Mouse (Mus musculus) heart, embryonic 13.5 days (tissue): Measurements from ENCODE around the gene Nkapl. TPM values are rescaled to one million over a fixed set of nuclear protein-coding genes. Genes with fewer than 3 reads are reported as not detected.
"Not testable (repeated sequence)": the region's sequence is repeated elsewhere in the genome, so short reads cannot be mapped to it uniquely, and the experiment has no call there.

ENCODE experiments used
- ATAC-seq: fragments of 200-750 bp; cut with Nextera tagmentation; 2 replicates; pipeline ENCODE4 v1.8.0; 2017; ENCODE audit warnings: moderate TSS enrichment; ENCODE audit not compliant: insufficient number of reproducible peaks, low FRiP score, low TSS enrichment; ENCODE audit errors: extremely low read depth
- H3K27ac ChIP-seq: fragments of 300-500 bp; sonication (generic); replicated peaks from 2 replicates; pipeline ENCODE4 v1.5.1; 2015; ENCODE audit warnings: moderate library complexity, mild to moderate bottlenecking, inconsistent platforms
- H3K27me3 ChIP-seq: fragments of 300-500 bp; sonication (generic); replicated peaks from 2 replicates; pipeline ENCODE4 v1.6.1; 2015; ENCODE audit warnings: mild to moderate bottlenecking, inconsistent platforms
- H3K36me3 ChIP-seq: fragments of 300-500 bp; sonication (generic); 2 replicates; pipeline ENCODE4 v1.6.1; 2015; ENCODE audit warnings: mild to moderate bottlenecking, inconsistent platforms
- H3K4me1 ChIP-seq: fragments of 300-500 bp; sonication (generic); 2 replicates; pipeline ENCODE4 v1.6.1; 2015; ENCODE audit warnings: inconsistent platforms
- H3K4me2 ChIP-seq: fragments of 300-500 bp; sonication (generic); 2 replicates; pipeline ENCODE4 v1.6.1; 2015; ENCODE audit warnings: inconsistent platforms, mild to moderate bottlenecking, moderate library complexity
- H3K4me3 ChIP-seq: fragments of 300-500 bp; sonication (generic); 2 replicates; pipeline ENCODE4 v1.5.1; 2015; ENCODE audit warnings: moderate library complexity, mild to moderate bottlenecking, inconsistent platforms
- H3K9ac ChIP-seq: fragments of 300-500 bp; sonication (generic); 2 replicates; pipeline ENCODE4 v1.6.1; 2015; ENCODE audit warnings: inconsistent platforms, mild to moderate bottlenecking, moderate library complexity
- H3K9me3 ChIP-seq: fragments of 300-500 bp; sonication (generic); 2 replicates; pipeline ENCODE4 v1.6.1; 2016; ENCODE audit warnings: inconsistent platforms
- WGBS: fragments of 180-500 bp; shearing (Covaris S2); methylation state at CpG from one replicate; pipeline ENCODE4 v1.1.7; 2015; ENCODE audit warnings: mixed read lengths; 5-methylcytosine and 5-hydroxymethylcytosine counted together
- polyA plus RNA-seq: library from polyadenylated mRNA; unstranded; fragments of >200 nt; fragmentation: Nextera tagmentation; extraction: Ambion mirVana; gene quantifications from 2 replicates; pipeline ENCODE4 v1.2.1, GENCODE M21; 2015

Nkapl gene
- polyA plus RNA-seq, 1 experiment from 2014 or later: 2.1 TPM

DNA sequence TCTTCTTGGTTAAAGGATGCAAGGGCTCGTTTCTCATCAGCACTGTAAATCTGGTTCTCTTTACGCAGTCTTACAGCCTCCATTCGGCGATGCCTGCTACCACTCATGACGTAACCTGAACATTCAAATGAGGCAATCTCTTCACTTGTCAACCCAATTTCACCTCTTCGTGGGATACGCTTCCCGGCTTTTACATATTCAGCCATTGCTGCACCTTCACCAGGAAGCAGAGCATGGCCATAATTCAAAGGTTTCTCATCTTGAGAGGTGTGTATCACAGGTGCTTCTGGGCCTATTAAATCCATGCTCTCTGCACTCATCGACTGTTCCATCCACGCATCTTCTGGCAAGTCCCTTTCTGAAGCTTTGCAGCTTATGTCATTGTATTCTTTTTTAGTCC is 973 bp downstream of the Nkapl start:
- ATAC-seq: no peak

DNA sequence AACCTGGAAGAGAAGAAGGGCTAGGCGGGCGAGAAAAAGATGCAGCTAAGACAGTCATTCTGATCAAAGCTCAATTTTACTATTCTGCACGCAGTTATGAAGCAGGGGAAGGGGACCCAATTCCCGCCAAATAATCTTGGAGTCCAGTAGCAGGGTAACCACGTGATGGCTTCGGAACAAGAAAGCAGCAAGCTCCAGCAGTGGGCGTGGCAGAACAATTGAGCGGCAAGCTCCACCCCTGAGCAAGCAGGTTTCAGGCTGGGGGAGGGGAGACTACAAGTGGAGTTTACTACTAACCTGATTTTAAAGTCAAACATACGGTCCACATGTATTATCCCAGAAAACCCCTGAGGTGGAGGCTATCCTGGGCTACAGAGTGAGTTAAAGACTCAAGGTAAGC is 5.8 kb downstream of the Nkapl start:
- not testable (repeated sequence) for H3K4me1 ChIP-seq, H3K27me3 ChIP-seq, H3K9me3 ChIP-seq, H3K36me3 ChIP-seq, H3K4me3 ChIP-seq, H3K4me2 ChIP-seq, H3K9ac ChIP-seq, ATAC-seq, H3K27ac ChIP-seq
- 47% methylated on average over 9 of the region's 9 CpGs for WGBS

More for the DNA sequence above, 973 bp downstream of the Nkapl start:
- Histone ChIP-seq H3K4me2 (peak overlapping the region; percentile 84; the same call in 1 of the 2 replicates), H3K27ac (no peak overlapping the region), H3K4me1 (peaks cover 7% of the 10 kb centered on the region), H3K4me3 (no peak overlapping the region), H3K27me3 (no peaks in the 10 kb centered on the region), H3K36me3 (no peaks in the 10 kb centered on the region), H3K9ac (no peak overlapping the region), H3K9me3 (no peaks in the 10 kb centered on the region)
- WGBS: 82% methylated on average over 10 of the region's 10 CpGs

DNA sequence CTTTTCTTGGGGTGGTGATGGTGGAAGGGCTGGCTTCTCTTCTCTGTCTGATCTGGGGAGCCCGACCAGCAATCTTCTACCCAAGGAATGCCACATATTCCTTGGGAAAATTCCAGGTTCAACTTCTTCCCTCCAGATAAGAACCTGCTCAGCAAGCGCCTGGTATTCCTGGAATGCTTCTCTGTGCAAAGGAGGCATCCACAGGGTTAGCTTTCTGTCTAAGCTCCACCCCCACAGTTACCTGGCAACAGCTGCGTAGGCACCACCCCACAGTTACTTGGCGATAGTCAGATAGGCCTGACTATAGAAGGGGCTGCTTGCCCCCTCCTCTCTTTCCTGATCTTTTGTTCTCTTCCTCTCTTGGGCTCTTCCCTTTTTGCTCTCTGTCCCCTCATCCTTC is 12.0 kb downstream of the Nkapl start:
- H3K4me2 ChIP-seq: peak overlapping the region; percentile 7; the same call in 1 of the 2 replicates
- H3K4me1 ChIP-seq: peaks cover 29% of the 10 kb centered on the region
- H3K9me3 ChIP-seq: no peaks in the 10 kb centered on the region
- H3K36me3 ChIP-seq: peaks cover 5% of the 10 kb centered on the region
- no peaks in the 10 kb centered on the region for H3K27me3 ChIP-seq
- H3K9ac ChIP-seq: no peak overlapping the region
- WGBS: 6% methylated on average over 4 of the region's 4 CpGs
- no peak for ATAC-seq
- no peak overlapping the region for H3K4me3 ChIP-seq
- no peak overlapping the region for H3K27ac ChIP-seq

DNA sequence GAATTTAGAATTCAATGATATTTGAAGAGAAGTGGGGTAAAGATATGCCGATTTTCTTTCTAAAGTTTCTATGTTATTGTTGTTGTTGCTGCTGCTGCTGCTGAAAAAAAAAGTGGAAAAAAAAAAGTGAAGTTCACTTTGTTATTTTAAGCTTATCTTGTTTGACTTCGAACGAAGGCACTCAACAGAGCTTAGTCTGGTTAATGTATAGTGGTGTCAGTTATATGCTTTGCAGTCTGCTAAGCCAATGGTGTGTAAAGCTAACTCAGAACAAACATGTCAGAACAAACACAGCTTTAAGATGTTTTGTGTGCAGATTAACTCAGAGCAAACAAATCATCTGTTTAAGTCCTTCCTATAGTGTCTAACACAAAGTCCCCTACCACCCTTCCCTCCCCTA is 14.2 kb downstream of the Nkapl start:
- H3K27me3 ChIP-seq: no peaks in the 10 kb centered on the region
- H3K4me2 ChIP-seq: peak overlapping the region; percentile 85
- H3K4me1 ChIP-seq: peaks cover 34% of the 10 kb centered on the region
- H3K36me3 ChIP-seq: peaks cover 13% of the 10 kb centered on the region
- 48% methylated on average over 3 of the region's 3 CpGs for WGBS
- no peak for ATAC-seq
- no peak overlapping the region for H3K4me3 ChIP-seq
- peak overlapping the region; percentile 79 for H3K27ac ChIP-seq
- H3K9ac ChIP-seq: no peak overlapping the region
- no peaks in the 10 kb centered on the region for H3K9me3 ChIP-seq

DNA sequence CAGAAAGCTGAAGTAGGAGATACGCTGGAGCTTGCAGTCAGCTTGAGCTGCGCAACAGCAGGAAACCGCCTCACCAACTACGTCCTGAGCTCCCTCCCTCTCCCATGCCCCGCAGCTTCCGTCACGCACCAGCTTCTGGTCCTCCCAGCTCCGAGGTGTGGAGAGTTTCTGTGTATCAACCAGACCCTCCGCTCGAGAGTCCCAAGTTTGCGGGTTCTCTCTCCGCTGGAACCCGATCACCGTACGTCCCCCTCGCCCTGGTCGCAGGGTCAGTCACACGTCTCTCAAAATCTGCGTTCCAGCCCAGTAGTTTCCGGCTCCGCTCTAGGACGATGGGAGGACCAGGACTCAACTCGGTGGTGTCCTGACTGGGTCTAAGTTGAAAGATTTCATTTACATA is 14.9 kb downstream of the Nkapl start, which contains the start of gene Zscan26:
Zscan26 (minus strand) TSS at position 282 of the 400 bp plus-strand sequence.
- Histone ChIP-seq H3K36me3 (peaks cover 20% of the 10 kb centered on the region), H3K27ac (peak within 1 kb of the TSS; percentile 79), H3K4me3 (peak within 1 kb of the TSS; percentile 72), H3K27me3 (no peaks in the 10 kb centered on the region), H3K4me1 (peaks cover 34% of the 10 kb centered on the region), H3K4me2 (peak within 1 kb of the TSS; percentile 85), H3K9ac (peak within 1 kb of the TSS; percentile 84), H3K9me3 (no peaks in the 10 kb centered on the region)
- under 1% methylated on average over 23 of the region's 23 CpGs for WGBS
- ATAC-seq: peak; percentile 54; the same call in 1 of the 2 replicates

DNA sequence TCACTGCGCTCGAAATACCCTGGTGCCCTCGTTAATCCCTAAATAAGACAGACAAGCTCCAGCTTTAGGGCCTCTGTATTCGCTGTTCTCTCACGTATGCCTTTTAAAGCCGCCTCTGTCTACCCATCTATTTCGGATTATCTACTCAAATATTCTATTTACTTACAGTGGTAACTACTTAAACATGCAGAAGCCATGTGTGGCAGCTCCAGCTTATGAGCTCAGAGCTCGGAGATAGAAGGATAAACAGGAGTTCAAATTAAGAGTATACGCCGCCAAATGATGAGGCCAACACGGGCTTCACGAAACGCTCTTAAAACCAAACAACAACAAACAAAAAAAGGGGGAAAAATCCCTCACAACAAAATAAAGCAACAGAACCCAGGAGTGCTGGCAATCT is 15.3 kb downstream of the Nkapl start:
- Histone ChIP-seq H3K9me3 (no peaks in the 10 kb centered on the region), H3K27me3 (no peaks in the 10 kb centered on the region), H3K4me1 (peaks cover 34% of the 10 kb centered on the region), H3K36me3 (peaks cover 24% of the 10 kb centered on the region), H3K9ac (peak overlapping the region; percentile 84), H3K4me2 (peak overlapping the region; percentile 85), H3K4me3 (peak overlapping the region; percentile 72), H3K27ac (peak overlapping the region; percentile 79)
- WGBS: 1% methylated on average over 13 of the region's 13 CpGs
- ATAC-seq: no peak

DNA sequence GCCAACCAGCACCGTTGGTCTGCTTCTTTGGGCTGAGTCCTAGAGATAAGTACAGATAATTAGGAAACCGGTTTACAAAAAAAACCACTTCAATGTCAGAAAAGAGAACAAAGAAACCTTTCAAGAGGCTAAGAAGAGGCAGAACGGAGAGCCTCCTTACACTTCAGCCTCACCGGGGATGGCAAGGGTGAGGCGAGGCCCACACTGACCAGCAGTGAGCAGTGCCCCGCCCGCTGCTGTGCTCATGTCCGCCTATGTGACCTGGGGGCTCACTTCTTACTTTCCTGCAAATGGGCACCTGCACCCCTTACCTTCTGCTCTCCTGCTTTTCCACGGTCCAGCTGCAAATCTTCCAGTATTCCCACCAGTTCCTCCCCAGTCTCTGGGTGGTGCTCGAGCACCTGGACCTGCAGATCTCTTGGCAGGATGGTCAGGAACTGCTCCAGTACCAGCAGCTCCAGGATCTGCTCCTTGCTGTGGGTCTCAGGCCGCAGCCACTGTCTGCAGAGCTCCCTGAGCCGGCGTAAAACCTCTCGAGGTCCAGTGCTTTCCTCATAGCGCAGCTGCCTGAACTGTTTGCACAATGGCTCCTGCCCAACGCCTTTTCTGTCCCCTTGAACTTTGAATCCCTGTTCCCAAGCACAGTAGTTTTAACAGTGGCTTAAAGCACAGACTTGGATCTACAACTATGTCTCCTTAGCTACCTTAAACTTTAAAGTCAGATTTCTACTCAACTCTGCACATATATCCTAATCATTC is 20.3 kb downstream of the Nkapl start:
- no peaks in the 10 kb centered on the region for H3K9me3 ChIP-seq
- ATAC-seq: no peak

DNA sequence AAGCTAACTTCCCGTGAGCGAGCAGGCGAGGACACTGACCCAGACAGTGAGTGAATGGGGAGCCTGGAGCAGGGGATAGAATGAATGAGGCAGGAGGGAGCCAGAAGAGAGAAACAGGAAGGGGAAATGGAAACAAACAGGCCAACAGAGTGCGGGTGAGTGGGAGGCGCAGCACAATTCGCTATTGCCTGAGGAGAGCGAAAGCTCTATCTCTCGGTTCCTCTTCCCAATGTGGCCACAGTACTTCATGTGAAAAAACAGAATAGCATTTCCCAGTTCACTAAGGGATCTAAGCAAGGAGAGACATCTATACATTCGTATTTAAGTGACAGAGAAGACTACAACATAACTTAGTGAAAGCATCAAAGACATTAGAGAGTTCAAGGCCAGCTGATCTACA is 21.5 kb downstream of the Nkapl start:
- 77% methylated on average over 9 of the region's 9 CpGs for WGBS

More for the DNA sequence above, 20.3 kb downstream of the Nkapl start:
- H3K36me3 ChIP-seq: peaks cover 74% of the 10 kb centered on the region
- no peak overlapping the region for H3K27ac ChIP-seq
- H3K9ac ChIP-seq: no peak overlapping the region
- H3K27me3 ChIP-seq: no peaks in the 10 kb centered on the region
- no peak overlapping the region for H3K4me3 ChIP-seq
- WGBS: 74% methylated on average over 16 of the region's 16 CpGs
- H3K4me1 ChIP-seq: peaks cover 20% of the 10 kb centered on the region
- no peak overlapping the region for H3K4me2 ChIP-seq

DNA sequence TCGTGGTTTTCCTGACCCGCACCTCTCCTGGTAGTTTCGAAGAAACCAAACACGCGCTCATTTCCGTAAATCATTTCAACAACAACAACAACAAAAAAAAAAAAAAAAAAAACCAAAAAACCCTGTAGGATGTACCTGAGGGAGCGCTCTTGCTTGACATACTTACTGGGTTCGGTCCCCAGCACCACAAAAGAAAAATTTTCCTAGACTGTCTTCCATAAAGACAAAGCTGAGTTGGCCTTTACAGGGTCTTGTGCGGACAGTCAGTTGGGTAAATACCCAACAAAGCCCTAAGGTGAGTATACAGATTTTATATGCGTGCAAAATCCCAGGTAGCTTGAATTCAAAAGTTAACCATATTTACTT is 27.1 kb downstream of the Nkapl start:
- Histone ChIP-seq H3K4me3 (peak overlapping the region; percentile 61), H3K9me3 (no peaks in the 10 kb centered on the region), H3K9ac (peak overlapping the region; percentile 85), H3K27me3 (no peaks in the 10 kb centered on the region), H3K36me3 (peaks cover 37% of the 10 kb centered on the region), H3K4me2 (peak overlapping the region; percentile 92), H3K4me1 (peaks cover 8% of the 10 kb centered on the region), H3K27ac (peak overlapping the region; percentile 90)
- 19% methylated on average over 10 of the region's 10 CpGs for WGBS
- no peak for ATAC-seq

More for the DNA sequence above, 21.5 kb downstream of the Nkapl start:
- no peak overlapping the region for H3K4me3 ChIP-seq
- ATAC-seq: no peak
- peaks cover 79% of the 10 kb centered on the region for H3K36me3 ChIP-seq
- H3K9me3 ChIP-seq: no peaks in the 10 kb centered on the region
- no peak overlapping the region for H3K27ac ChIP-seq
- no peak overlapping the region for H3K9ac ChIP-seq
- H3K27me3 ChIP-seq: no peaks in the 10 kb centered on the region
- H3K4me2 ChIP-seq: no peak overlapping the region
- H3K4me1 ChIP-seq: peaks cover 10% of the 10 kb centered on the region; the same call in 1 of the 2 replicates

DNA sequence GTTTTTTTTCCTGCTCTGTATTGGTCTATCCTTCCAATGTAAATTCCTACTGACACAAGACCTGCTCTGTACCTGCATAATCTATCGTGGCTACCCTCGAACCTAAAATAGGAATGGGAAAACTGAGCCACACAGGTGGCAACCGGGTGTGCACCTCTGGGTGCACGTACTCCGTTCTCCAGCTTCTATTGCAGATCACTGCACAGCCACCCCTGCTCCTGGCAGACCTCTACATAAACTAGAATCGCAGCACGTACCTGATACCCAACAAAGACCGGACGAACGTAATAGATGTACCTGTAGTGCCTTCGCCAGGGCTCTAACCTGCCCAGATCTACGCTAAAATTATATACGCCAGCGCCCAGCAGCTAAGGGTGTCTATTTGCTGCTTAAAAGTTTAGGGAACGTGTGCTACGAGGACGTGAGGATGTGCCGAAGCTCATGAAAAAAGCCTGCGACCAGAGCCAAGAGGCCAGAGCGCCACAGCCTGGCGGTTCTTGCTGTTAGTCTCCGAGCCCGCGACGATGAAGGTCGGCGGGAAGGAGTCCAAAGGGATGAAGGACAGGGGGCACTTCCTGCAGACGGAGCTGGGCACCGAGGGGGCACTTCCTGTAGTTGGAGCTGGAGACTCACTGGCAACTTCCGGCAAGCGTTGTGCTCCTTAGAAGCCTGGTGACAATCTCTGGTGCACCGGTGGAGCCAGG is 27.7 kb downstream of the Nkapl start, which contains the start of gene Pgbd1:
Pgbd1 (minus strand) TSS at position 556 of the 704 bp plus-strand sequence.
- ATAC-seq: peak; percentile 68; the same call in 1 of the 2 replicates
- Histone ChIP-seq H3K27me3 (no peaks in the 10 kb centered on the region), H3K36me3 (peaks cover 32% of the 10 kb centered on the region), H3K4me1 (peaks cover 8% of the 10 kb centered on the region), H3K9me3 (no peaks in the 10 kb centered on the region), H3K9ac (peak within 1 kb of the TSS; percentile 85), H3K4me3 (peak within 1 kb of the TSS; percentile 61), H3K27ac (peak within 1 kb of the TSS; percentile 90), H3K4me2 (peak within 1 kb of the TSS; percentile 92)
- under 1% methylated on average over 32 of the region's 32 CpGs for WGBS

DNA sequence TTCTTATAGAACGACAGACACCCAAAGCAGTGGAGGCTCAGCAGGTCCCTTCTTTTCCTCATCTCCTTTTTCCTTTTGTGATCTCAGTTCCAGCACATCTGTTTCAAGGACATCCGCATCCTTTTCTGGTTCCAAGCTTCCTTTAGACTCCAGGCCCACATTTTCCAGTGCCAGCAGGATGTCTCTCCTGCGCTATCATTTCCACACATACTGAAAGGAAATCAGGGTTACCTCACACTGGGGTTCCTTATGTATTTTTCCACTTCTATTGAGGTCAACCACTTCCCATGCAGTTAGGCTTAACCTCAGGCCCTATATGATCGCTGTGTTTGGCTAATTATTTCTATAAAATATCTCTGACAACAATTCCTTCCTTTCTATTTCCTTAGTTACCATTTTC is 32.8 kb downstream of the Nkapl start:
- Histone ChIP-seq H3K27me3 (no peaks in the 10 kb centered on the region), H3K4me1 (peaks cover 11% of the 10 kb centered on the region), H3K36me3 (no peaks in the 10 kb centered on the region), H3K4me3 (no peak overlapping the region), H3K27ac (peak overlapping the region; percentile 60; the same call in 1 of the 2 replicates), H3K9me3 (no peaks in the 10 kb centered on the region), H3K9ac (no peak overlapping the region), H3K4me2 (no peak overlapping the region)
- WGBS: 68% methylated on average over 4 of the region's 4 CpGs
- ATAC-seq: no peak
